Comparison of ENCODE assay signal across 8 mouse cellular contexts in the genomic region with DNA sequence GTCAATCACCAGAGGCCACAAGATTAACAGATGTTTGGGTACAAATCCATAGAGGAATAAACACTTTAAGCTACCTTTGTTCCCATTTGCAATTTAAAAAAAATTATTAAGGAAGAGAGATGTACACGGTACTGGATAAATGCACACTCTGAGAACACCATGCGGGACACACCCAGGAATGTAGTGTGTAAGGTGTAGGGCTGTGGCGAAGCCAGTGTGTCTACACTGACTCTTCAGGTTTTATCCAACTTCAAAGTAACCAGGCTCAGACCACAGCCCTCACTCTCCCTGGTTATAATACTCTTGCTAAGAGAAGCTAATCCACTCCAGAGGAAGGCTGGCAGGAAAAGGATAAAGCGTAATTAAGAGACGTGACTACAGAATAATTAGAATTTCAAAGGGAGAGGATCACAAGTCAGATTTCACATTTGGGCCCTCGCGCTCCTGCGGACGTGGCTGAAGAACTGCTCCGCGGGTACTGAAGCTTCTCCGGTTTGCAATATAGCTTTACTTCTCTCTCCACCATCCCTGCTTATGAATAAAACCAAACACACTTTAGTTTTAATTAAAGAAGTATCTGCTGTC.
A peak's percentile ranks its signal among the peaks of the same experiment; 100 is the strongest.
DNase-seq lines count a peak whose midpoint lies in the region; ATAC-seq and TF ChIP-seq lines count a peak whose summit lies in the region.

No protein-coding gene starts in this region.

- H3K27ac ChIP-seq in heart, embryonic 12.5 days (ENCODE audit: poor library complexity, severe bottlenecking): no peak overlapping the region
- H3K27ac ChIP-seq in heart, embryonic 11.5 days (ENCODE audit: low read depth, low read length): no peak overlapping the region
- H3K27ac ChIP-seq in liver, embryonic 13.5 days: peak overlapping the region; percentile 34
- no peak overlapping the region for H3K27ac ChIP-seq in left cerebral cortex, adult 2 months

- no peak overlapping the region for H3K9ac ChIP-seq in heart, embryonic 12.5 days
- no peak overlapping the region for H3K9ac ChIP-seq in heart, embryonic 11.5 days (ENCODE audit: low read depth, low read length)
- H3K9ac ChIP-seq in liver, embryonic 13.5 days: no peak overlapping the region

- peaks cover 58% of the 10 kb centered on the region for H3K4me1 ChIP-seq in heart, embryonic 12.5 days (replicated peaks)
- H3K4me1 ChIP-seq in heart, embryonic 11.5 days (ENCODE audit: control insufficient read depth, insufficient read depth, low read length): peaks cover 24% of the 10 kb centered on the region
- H3K4me1 ChIP-seq in liver, embryonic 13.5 days (replicated peaks): peaks cover 30% of the 10 kb centered on the region

- H3K36me3 ChIP-seq in heart, embryonic 12.5 days: peaks cover 5% of the 10 kb centered on the region; the same call in 1 of the 2 replicates
- H3K36me3 ChIP-seq in heart, embryonic 11.5 days (ENCODE audit: control insufficient read depth, insufficient read depth, low read length): peaks cover 2% of the 10 kb centered on the region; the same call in 1 of the 2 replicates
- no peaks in the 10 kb centered on the region for H3K36me3 ChIP-seq in liver, embryonic 13.5 days

- peak; percentile 50 for DNase-seq in retina, postnatal 1 day
- DNase-seq in retina, embryonic 14.5 days (ENCODE audit: low spot score): no peak
- no peak for DNase-seq in liver, embryonic 13.5 days
- DNase-seq in left cerebral cortex, adult 2 months (ENCODE audit: extremely low spot score in 1 of 2, low spot score in 2 of 2): no peak
- DNase-seq in layer of hippocampus, postnatal 36 days: no peak
- no peak for DNase-seq in cerebellum, adult 11 months

- ATAC-seq in heart, embryonic 12.5 days (ENCODE audit: insufficient number of reproducible peaks, low FRiP score): no peak
- ATAC-seq in heart, embryonic 11.5 days (replicated peaks; ENCODE audit: insufficient number of reproducible peaks, low FRiP score, low TSS enrichment): no peak
- ATAC-seq in liver, embryonic 13.5 days (ENCODE audit: low read depth): no peak

- no peak overlapping the region for H3K4me3 ChIP-seq in heart, embryonic 12.5 days
- H3K4me3 ChIP-seq in heart, embryonic 11.5 days (ENCODE audit: low read depth, low read length): no peak overlapping the region
- no peak overlapping the region for H3K4me3 ChIP-seq in liver, embryonic 13.5 days (replicated peaks)
- no peak overlapping the region for H3K4me3 ChIP-seq in left cerebral cortex, adult 2 months

- 68% methylated on average over 12 of the region's 12 CpGs for WGBS in heart, embryonic 12.5 days
- 65% methylated on average over 12 of the region's 12 CpGs for WGBS in heart, embryonic 11.5 days (ENCODE audit: insufficient replicate concordance)
- 68% methylated on average over 12 of the region's 12 CpGs for WGBS in liver, embryonic 13.5 days (ENCODE audit: insufficient replicate concordance)

- no peaks in the 10 kb centered on the region for H3K9me3 ChIP-seq in heart, embryonic 12.5 days (replicated peaks)
- H3K9me3 ChIP-seq in heart, embryonic 11.5 days (replicated peaks; ENCODE audit: control insufficient read depth, low read length): no peaks in the 10 kb centered on the region
- H3K9me3 ChIP-seq in liver, embryonic 13.5 days (replicated peaks): no peaks in the 10 kb centered on the region

- H3K27me3 ChIP-seq in heart, embryonic 12.5 days (replicated peaks): no peaks in the 10 kb centered on the region
- no peaks in the 10 kb centered on the region for H3K27me3 ChIP-seq in heart, embryonic 11.5 days (ENCODE audit: control insufficient read depth, insufficient read depth, low read length)
- no peaks in the 10 kb centered on the region for H3K27me3 ChIP-seq in liver, embryonic 13.5 days

- intact Hi-C loops in left cerebral cortex, adult 2 months (cut with DNase I): loop anchor here (2.0 to 5.0 kb wide), 3 partner anchors 161 to 653 kb away; partner anchors contain the start of gene Rbms1

- peak overlapping the region; percentile 54 for H3K4me2 ChIP-seq in heart, embryonic 12.5 days
- no peak overlapping the region; the same call in 1 of the 2 replicates for H3K4me2 ChIP-seq in heart, embryonic 11.5 days
- peak overlapping the region; percentile 36 for H3K4me2 ChIP-seq in liver, embryonic 13.5 days

- TF ChIP-seq CTCF in left cerebral cortex, adult 2 months (IDR thresholded peaks at IDR 0.05): no peak
